Mouse (Mus musculus): ENCODE measurements at regions not wholly inside any gene's neighbourhood (a gene's known extent, or its start where the extent isn't known, plus 50 kb on each side); places are given as distances from the start of the nearest gene placed in this dataset.
A peak's percentile ranks its signal among the peaks of the same experiment; 100 is the strongest.

- DNase-seq (ENCODE audit: inconsistent age in 2 of 2, low spot score in 1 of 2): no peak
Observed at GRCm38 (mm10) chr12:94150143-94150542, 1541.9 kb upstream of the Flrt2 start.

- DNase-seq (ENCODE audit: inconsistent age in 2 of 2, low spot score in 1 of 2): no peak
Observed at GRCm38 (mm10) chr12:94155110-94155858, 1536.7 kb upstream of the Flrt2 start.

- DNase-seq (ENCODE audit: inconsistent age in 2 of 2, low spot score in 1 of 2): no peak
Observed at GRCm38 (mm10) chr12:94182358-94182757, 1509.7 kb upstream of the Flrt2 start.

- DNase-seq (ENCODE audit: inconsistent age in 2 of 2, low spot score in 1 of 2): peak; percentile 20 to 75
Observed at GRCm38 (mm10) chr12:94190620-94191081, 1501.4 kb upstream of the Flrt2 start.

GRCm38 (mm10) chr12:94217906-94218305 is 1474.1 kb upstream of the Flrt2 start:
- DNase-seq (ENCODE audit: inconsistent age in 2 of 2, low spot score in 1 of 2): no peak

- no peak for DNase-seq (ENCODE audit: inconsistent age in 2 of 2, low spot score in 1 of 2)
Observed at GRCm38 (mm10) chr12:94229894-94230293, 1462.1 kb upstream of the Flrt2 start.

GRCm38 (mm10) chr12:94245366-94245765 is 1446.7 kb upstream of the Flrt2 start:
- DNase-seq (ENCODE audit: inconsistent age in 2 of 2, low spot score in 1 of 2): no peak

GRCm38 (mm10) chr12:94247362-94247761 is 1444.7 kb upstream of the Flrt2 start:
- DNase-seq (ENCODE audit: inconsistent age in 2 of 2, low spot score in 1 of 2): no peak

GRCm38 (mm10) chr12:94252957-94253633 is 1438.9 kb upstream of the Flrt2 start:
- DNase-seq (ENCODE audit: inconsistent age in 2 of 2, low spot score in 1 of 2): no peak

GRCm38 (mm10) chr12:94280946-94281345 is 1411.1 kb upstream of the Flrt2 start:
- DNase-seq (ENCODE audit: inconsistent age in 2 of 2, low spot score in 1 of 2): peak; percentile 4 to 22

GRCm38 (mm10) chr12:94282931-94283330 is 1409.1 kb upstream of the Flrt2 start:
- no peak for DNase-seq (ENCODE audit: inconsistent age in 2 of 2, low spot score in 1 of 2)

GRCm38 (mm10) chr12:94283572-94283971 is 1408.5 kb upstream of the Flrt2 start:
- no peak for DNase-seq (ENCODE audit: inconsistent age in 2 of 2, low spot score in 1 of 2)

GRCm38 (mm10) chr12:94297864-94298263 is 1394.2 kb upstream of the Flrt2 start:
- no peak for DNase-seq (ENCODE audit: inconsistent age in 2 of 2, low spot score in 1 of 2)

- peak in 1 of 2 experiments; percentile 39 for DNase-seq (ENCODE audit: inconsistent age in 2 of 2, low spot score in 1 of 2)
Observed at GRCm38 (mm10) chr12:94332351-94332750, 1359.7 kb upstream of the Flrt2 start.

- no peak for DNase-seq (ENCODE audit: inconsistent age in 2 of 2, low spot score in 1 of 2)
Observed at GRCm38 (mm10) chr12:94334671-94335070, 1357.4 kb upstream of the Flrt2 start.

GRCm38 (mm10) chr12:94349623-94350156 is 1342.3 kb upstream of the Flrt2 start:
- DNase-seq (ENCODE audit: inconsistent age in 2 of 2, low spot score in 1 of 2): no peak

- no peak for DNase-seq (ENCODE audit: inconsistent age in 2 of 2, low spot score in 1 of 2)
Observed at GRCm38 (mm10) chr12:94364269-94364668, 1327.8 kb upstream of the Flrt2 start.

- DNase-seq (ENCODE audit: inconsistent age in 2 of 2, low spot score in 1 of 2): no peak
Observed at GRCm38 (mm10) chr12:94399991-94400390, 1292.0 kb upstream of the Flrt2 start.

- peak in 1 of 2 experiments; percentile 50 for DNase-seq (ENCODE audit: inconsistent age in 2 of 2, low spot score in 1 of 2)
Observed at GRCm38 (mm10) chr12:94420918-94421317, 1271.1 kb upstream of the Flrt2 start.

GRCm38 (mm10) chr12:94421743-94422142 is 1270.3 kb upstream of the Flrt2 start:
- no peak for DNase-seq (ENCODE audit: inconsistent age in 2 of 2, low spot score in 1 of 2)

GRCm38 (mm10) chr12:94424340-94424981 is 1267.6 kb upstream of the Flrt2 start:
- no peak for DNase-seq (ENCODE audit: inconsistent age in 2 of 2, low spot score in 1 of 2)

- DNase-seq (ENCODE audit: inconsistent age in 2 of 2, low spot score in 1 of 2): no peak
Observed at GRCm38 (mm10) chr12:94449517-94449916, 1242.5 kb upstream of the Flrt2 start.

Measured in adrenal gland, adult (tissue).